Mouse (Mus musculus): ENCODE measurements around the gene Vps45. TPM values are rescaled to one million over a fixed set of nuclear protein-coding genes. Genes with fewer than 3 reads are reported as not detected.
"Not testable (repeated sequence)": the region's sequence is repeated elsewhere in the genome, so short reads cannot be mapped to it uniquely, and the experiment has no call there.

Vps45 gene
- total RNA-seq, 2 experiments from 2014 or later = 40.5 to 42.1 TPM

DNA sequence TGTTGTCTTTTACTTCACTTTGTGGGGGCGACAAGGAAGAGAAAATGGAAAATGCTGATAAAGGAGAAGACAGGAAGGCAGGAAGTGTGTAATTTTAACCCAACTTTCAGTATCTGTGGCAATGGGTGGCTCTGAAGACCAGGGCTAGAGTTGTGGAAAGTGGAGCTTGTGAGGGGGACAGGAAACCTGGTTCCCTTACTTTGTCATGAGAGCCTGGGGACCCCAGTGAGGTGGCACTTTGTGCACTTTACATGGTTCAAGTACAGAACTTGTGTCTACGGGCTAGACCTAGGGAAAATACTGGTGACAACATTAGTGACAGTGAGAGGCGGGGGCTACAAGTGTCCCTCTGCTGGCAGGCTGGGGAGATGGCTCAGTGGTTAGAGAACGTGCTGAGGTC lies 71.3 kb downstream of the Vps45 start:
- no peak for DNase-seq (ENCODE audit: low spot score in 2 of 2)
- intact Hi-C loops (cut with DNase I) = no loop called here

DNA sequence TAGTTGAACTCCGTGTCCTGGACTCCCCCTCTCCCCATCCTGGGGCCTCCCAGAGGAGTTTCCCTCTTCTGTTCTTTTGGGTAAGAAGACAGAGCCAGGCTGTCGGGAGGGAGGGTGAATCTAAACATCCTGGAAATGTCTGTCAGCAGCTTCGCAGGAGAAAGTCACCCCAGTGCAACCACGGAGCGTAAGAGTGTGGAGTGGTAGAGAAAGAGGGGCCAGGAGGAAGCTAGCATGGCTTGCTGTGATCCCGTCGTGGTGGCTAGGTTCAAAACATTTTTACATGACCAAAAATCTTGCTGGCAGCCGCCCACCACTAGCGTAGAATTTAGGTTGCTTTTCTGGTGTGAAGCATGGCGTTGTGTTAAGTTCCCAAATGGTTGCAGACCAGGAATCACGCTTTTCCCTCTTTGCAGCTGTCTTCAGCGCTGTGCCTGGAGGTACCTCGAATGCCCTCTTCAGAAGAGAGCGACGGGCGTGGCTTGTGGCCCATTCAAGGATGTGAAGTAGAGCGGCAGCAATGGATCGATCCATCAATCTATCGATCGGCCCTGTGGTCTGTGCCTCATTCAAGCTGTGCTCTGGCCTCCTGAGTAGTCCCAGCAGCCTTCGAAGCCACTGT lies 72.2 kb downstream of the Vps45 start:
- intact Hi-C loops (cut with DNase I) = no loop called here
- peak; percentile 76 to 80 for DNase-seq (ENCODE audit: low spot score in 2 of 2)

DNA sequence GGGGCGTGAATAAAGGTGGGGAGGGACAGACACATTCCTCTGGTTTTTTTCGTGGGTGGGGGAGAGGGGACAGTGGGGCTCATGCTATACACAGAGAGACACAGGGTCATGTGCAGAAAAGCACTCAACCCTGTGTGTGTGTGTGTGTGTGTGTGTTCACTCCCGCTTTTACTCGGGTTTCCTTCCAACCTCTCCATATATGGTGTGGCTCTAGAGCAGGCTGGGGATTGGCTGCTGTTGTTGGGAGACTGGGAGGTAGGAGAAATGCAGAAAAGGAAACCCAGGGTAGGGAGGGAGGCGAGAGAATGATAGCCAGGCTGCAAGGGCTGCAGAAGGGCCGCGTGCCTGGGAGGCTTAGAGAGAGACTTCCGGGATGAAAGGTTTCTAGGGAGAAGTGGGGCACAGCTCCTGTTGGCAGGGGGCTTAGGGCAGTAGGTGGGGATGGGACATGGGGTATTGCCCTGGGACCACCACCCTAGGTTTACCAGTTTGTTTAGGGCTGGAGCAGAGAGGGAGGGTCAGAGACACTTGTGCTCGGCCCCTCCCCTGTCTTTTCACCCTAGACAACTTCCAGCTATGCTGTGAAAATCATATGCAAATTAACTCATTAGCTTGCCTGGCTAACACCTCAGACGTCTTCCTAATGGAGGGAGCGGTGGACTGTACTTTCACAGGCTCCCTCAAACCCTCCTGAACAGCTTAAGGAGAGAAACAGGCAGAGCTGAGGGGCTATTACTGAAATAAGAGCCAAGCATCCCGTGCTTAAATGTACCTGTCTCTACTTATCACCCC lies 72.9 kb downstream of the Vps45 start:
- intact Hi-C loops (cut with DNase I) = no loop called here
- DNase-seq (ENCODE audit: low spot score in 2 of 2) = peak in 1 of 2 experiments; percentile 67

DNA sequence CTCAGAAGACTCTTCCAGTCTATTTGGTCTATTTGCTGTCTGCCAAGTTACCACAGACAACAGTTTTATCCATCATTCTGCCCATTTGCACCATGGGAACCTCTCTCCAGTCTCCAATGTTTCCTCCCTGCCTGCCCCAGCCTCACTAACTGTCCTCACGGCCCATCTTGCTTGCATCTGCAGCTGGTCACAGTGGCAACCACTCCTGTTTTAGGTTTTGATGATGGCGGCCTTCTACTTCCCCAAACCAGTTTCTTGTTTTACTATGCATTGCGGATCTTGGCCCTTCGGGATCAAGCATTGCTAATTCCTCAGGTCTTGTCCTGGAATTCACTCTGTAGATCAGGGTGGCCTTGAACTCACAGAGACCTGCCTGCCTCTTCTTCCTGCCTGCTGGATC lies 76.1 kb downstream of the Vps45 start:
- intact Hi-C loops (cut with DNase I) = no loop called here
- no peak for DNase-seq (ENCODE audit: low spot score in 2 of 2)

DNA sequence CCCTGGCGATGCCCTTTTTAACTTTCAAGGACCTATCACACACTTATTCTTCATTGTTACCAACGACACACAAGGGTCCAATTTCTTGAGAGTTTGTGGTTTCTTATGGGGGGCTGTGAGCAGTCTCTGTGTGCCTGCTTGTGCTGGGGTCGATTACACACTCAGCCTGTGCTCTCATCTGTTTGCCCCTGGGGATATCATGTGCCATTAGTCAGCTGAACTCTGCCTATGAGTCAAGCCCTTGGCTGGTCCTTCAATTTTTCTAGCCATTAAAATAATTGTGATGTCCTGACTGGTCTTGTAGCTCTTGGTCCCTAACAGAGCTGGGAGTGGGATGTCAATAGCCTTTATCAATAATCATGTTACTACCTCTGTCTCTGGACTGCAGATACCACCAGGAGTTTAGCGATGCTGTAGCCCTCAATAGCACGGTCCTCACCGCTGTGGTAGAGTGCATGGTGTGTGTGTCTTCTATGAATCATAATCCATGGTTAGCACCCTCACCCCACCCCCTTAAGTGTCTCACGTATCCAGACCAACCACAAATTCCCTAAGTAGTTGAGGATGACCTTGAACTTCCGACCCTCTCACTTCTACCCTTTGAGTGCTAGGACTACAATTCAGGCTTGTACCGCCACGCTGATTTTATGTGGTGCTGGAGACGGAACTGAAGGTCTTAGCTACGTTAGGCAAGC lies 77.8 kb downstream of the Vps45 start:
- intact Hi-C loops (cut with DNase I) = no loop called here
- no peak for DNase-seq (ENCODE audit: low spot score in 2 of 2)

DNA sequence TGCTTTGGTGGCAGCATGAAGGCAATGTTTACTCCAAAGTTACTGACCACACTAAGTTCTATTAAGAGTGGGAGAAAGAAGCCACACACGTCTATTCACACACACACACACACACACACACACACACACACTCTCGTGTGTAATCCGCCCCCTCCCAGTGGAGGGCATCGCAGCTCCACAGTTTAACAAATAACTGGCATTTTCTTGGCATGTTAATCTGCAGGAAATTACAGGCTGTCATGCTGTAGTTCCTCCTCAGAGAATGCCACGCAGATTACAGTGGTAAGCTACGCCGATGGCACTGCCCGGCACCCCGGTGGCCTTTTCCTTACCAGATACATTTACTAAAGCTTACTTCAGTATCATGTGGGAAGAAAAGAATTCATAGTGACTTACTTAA lies 80.0 kb downstream of the Vps45 start:
- no peak for DNase-seq (ENCODE audit: low spot score in 2 of 2)
- intact Hi-C loops (cut with DNase I) = no loop called here

DNA sequence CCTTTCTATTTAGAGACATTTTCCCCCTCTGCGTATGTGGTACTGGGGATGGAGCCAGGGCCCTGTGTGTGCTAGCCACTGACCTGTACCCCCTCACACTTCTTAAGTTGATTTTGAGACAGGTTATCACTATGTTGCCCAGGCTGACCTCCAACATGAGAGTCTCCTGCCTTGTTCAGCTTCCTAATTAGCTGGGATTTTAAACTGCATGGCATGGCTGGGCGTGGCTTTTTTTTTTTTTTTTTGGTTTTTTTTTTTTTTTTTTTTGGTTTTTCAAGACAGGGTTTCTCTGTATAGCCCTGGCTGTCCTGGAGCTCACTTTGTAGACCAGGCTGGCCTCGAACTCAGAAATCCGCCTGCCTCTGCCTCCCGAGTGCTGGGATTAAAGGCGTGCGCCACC lies 80.7 kb downstream of the Vps45 start:
- DNase-seq (ENCODE audit: low spot score in 2 of 2); intact Hi-C loops (cut with DNase I): not testable (repeated sequence)

DNA sequence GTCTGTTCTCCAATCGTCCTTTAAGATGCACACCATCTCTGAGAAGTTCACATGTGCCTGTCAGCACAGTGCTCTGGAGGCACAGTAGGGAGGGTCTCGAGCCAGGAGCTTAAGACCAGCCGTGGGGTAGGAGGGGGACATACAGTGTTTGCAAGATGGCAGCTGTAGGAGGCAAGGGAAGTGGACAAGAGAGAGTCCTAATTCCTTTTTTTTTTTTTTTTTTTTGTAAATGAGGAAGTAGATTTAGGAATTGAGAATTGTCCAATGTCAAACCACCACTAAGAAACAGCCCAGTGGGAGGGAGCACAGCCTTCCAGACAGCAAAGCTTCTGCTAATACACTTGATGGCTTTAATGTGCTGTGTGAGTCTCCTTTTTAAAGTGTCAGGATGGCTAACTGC lies 81.2 kb downstream of the Vps45 start:
- intact Hi-C loops (cut with DNase I) = no loop called here
- no peak for DNase-seq (ENCODE audit: low spot score in 2 of 2)

DNA sequence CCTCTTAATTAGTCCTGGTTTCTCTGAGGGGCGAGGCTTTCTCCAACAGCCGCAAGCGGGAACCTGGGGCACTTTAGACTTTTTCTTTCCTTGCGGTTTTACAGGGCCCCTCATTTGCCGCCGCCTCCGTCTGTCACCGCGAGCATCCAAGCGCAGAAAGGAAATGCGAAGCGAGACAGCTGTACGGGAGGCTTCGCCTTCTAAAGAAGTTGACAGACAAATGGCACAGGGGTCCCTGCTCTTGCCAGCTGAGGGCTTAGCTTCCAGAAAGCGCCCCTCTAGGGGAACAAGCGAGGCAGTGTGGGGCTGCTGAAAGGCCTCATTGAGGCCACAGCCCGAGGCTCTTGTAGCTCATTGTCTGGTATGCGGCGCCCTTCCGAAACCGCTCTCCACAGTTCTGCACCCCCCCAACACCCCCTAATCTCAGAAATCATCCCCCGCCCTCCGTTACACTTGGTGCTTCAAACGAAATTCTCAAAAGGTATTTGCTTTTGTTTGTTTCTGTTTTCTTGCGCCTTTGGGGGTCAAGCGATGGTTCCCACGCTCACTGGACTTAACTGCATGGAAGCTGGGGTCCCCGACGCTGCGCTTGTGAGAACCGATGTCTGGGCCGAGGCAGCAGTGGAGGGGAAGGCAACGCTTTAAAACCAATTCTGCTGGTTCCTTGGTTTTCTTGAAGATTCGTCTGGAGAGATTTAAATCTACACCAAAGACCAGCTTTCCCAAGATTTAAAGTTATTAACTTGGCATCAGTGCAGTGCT lies 85.2 kb downstream of the Vps45 start:
- intact Hi-C loops (cut with DNase I) = no loop called here
- DNase-seq (ENCODE audit: low spot score in 2 of 2) = no peak

DNA sequence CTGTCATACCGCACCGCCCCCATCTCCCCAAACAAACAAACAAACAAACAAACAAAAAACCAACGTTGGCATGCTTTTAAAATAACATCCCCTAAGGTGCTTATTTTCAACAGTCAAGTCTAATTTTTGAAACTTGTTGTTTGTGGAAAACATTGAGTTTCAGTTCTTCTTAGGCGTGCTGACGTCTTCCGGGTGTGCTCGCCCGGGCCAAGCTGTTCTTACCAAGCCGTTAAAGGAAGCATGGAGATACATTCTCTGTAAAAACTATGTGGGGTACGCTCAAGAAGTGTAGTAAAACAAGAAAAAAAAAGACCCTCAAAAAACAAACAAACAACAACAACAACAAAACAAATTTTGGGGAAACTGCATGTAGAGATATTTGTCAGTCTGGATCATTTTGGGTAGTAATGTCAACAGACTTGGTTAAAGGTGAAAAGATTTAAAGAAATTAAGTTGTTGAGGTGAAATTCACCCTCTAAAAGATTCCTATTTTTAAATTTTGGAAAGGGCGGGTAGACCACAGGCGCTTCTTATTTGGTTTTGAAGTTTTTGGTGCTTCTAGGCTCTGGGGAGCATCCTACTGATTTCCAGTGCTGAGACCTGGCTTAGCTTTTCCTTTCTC lies 85.9 kb downstream of the Vps45 start:
- intact Hi-C loops (cut with DNase I) = no loop called here
- DNase-seq (ENCODE audit: low spot score in 2 of 2) = no peak

DNA sequence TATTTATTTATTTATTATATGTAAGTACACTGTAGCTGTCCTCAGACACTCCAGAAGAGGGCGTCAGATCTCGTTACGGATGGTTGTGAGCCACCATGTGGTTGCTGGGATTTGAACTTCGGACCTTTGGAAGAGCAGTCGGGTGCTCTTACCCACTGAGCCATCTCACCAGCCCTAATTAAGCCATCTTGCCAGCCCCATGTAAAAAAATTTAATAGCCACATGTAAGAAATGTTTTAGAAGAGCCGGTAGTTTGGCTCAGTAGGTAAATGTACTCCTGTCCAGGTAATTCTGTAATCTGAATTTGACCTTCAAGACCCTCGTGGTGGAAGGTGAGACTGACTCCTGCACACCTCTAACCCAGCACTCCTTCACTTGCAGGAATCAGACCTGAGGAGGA lies 87.6 kb downstream of the Vps45 start:
- DNase-seq (ENCODE audit: low spot score in 2 of 2); intact Hi-C loops (cut with DNase I): not testable (repeated sequence)

DNA sequence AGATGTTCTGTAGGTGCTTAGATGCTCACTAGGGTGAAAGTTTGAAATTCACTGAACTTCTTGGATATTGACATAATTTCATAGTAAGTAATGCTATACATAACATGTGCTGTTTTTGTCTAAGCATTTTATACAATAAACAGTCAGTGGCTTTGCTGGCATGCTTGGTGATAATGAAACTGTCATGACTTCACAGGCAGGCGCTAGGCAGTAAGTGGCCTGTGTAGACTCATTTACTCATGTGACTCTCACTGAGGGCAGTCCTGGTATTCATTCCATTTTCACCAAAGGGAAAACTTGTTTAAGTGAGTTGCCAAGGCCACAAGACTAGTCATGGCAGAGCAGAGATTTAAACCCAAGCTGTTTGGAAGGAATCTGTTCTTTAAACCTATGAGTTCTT lies 89.0 kb downstream of the Vps45 start:
- no peak for DNase-seq (ENCODE audit: low spot score in 2 of 2)
- intact Hi-C loops (cut with DNase I) = loop anchor here (5.0 kb wide), 1 partner anchor 178 kb away; no protein-coding TSS in a partner anchor

DNA sequence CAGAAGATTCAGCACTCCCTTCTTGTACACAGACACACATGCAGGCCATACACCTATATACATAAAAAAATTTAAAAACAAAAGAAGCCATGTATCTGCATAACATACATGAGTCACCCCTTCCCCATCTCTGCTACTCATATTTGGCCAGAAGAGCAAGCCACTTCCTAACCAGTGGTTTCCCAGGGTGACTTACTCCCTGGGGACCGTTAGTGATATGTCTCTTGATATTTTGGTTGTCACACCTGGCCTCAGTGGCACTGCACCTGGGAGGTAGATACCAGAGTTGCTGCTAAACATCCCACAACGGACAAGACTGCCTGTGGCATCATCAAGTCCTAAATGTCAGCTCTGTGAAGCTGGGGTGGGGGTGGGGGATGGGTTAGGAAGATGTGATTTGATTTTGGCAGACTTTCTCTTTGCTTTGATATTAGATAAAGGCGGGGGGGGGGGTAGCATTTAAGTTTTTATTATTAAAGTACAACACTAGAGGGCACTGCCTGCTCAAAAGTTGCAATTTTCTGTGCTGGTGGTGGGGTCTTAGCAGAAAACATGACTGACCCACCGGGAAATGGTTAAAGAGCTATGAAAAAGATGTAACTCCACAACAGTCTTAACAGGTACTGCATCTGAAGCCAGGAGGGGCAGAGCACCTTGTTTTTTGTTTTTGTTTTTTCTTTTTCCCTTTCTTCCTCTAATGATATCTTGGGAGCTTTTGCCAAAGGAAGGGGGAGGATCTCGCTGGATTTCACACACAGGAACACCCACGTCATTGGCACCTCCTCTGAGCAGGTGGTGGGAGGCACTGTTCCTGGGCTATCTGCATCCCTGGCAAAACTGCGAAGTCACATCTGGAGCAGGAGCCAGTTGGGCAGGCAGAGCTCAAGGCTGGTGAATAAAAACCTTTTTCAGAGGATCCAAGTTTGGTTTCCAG lies 92.5 kb downstream of the Vps45 start:
- peak; percentile 54 to 74 for DNase-seq (ENCODE audit: low spot score in 2 of 2)
- intact Hi-C loops (cut with DNase I) = loop anchor here (1.0 to 5.0 kb wide), 2 partner anchors 87 to 182 kb away; no protein-coding TSS in a partner anchor

DNA sequence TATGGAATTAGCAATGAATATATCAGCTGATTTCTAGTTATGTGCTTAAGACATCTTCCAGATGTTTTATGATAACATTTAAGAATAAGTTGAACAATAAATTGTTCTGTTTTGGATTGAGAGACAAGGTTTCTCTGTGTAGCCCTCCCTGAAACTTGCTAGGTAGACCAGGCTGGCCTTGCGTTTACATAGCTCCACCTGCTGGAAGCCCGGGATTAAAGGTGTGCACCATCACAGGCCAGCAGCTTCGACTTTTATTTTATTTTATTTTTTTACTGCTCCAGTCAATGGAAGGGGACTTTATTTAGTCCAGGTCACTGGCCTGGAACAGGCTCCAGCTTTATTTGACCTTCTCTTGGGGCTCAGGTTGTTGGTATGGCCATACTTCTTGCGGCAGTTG lies 94.6 kb downstream of the Vps45 start:
- intact Hi-C loops (cut with DNase I) = no loop called here
- no peak for DNase-seq (ENCODE audit: low spot score in 2 of 2)

DNA sequence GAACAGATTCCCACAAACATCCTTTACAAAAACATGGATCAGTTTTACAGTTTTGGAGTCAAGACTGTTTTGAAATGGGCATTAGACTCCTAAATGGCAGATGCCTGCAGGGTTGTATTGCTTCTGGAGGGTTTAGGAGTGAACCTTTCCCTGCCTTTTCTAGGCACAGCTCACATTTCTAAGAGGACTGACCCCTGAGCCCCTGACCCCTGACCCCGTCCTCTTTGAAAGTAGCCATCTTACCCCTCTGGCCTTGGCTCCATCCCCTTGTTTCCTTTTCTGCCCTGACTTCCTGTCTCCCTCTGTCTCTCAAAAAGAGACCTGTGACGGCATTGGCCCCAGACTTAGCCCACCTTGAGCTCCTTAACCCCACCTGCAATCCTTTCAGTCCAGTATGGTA lies 95.0 kb downstream of the Vps45 start:
- no peak for DNase-seq (ENCODE audit: low spot score in 2 of 2)
- intact Hi-C loops (cut with DNase I) = no loop called here

DNA sequence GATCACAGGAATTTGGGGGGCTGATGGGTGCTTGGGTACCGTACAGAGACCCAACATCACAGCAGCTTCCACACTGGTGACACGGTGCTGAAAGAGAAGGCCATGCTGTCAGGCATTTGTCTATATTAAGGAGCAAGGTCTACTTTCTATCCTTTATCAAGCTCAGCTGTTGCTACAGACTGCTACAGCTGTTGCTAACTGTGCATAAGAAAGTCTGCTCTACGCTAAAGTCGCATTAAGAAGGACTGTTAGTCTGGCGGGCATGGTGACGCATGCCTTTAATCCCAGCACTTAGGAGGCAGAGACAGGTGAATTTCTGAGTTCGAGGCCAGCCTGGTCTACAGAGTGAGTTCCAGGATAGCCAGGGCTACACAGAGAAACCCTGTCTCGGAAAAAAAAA lies 96.1 kb downstream of the Vps45 start:
- intact Hi-C loops (cut with DNase I) = not testable (repeated sequence)

DNA sequence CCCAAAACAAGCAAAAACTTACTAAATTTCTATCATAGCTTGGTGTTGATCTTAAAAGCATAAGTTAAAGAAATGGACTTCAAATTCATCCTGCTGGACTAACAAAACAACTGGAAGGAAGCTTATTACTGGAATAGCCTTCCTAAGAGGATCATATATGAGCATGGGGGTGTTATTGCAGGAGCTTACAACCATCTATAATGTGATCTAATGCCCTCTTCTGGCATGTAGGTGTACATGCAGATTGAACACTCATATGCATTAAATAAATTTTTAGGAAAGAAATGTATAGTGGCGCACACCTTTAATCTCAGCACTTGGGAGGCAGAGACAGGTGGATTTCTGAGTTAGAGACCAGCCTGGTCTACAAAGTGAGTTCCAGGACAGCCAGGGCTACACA lies 98.5 kb downstream of the Vps45 start:
- intact Hi-C loops (cut with DNase I) = no loop called here

More for the DNA sequence above, 96.1 kb downstream of the Vps45 start:
- DNase-seq (ENCODE audit: low spot score in 2 of 2) = not testable (repeated sequence)

DNA sequence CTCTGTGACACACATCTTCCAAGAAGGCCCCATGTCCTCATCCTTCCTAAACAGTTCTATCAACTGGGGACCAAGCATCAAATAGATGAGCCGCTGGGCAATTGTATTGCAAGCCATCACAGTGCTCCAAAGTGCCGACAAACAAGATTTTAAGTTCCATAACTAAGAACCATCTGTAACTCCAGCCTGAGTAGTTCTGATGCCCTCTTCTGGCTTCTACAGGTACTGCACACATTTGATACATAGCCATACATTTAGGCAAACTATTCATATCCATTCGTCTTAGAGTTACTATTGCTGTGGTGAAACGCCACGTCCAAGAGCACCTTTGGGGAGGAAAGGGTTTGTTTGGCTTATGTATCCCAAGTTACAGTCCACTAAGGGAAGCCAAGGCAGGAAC lies 99.2 kb downstream of the Vps45 start:
- DNase-seq (ENCODE audit: low spot score in 2 of 2) = no peak
- intact Hi-C loops (cut with DNase I) = no loop called here

More for the DNA sequence above, 98.5 kb downstream of the Vps45 start:
- DNase-seq (ENCODE audit: low spot score in 2 of 2) = no peak
